Mouse (Mus musculus) small intestine, adult 2 months (tissue): ENCODE data around the gene Ifit2.

Experiments
- CTCF ChIP-seq: fragments of 200-500 bp; IDR thresholded peaks from 2 replicates; pipeline ENCODE4 v1.5.1; 2012; ENCODE audit warnings: low read depth, mild to moderate bottlenecking, control low read depth, inconsistent platforms, low read length, moderate library complexity, mixed read lengths; ENCODE audit not compliant: insufficient replicate concordance, insufficient read length; ENCODE audit errors: extremely low read depth
- POLR2A ChIP-seq: fragments of 200-500 bp; IDR thresholded peaks from 2 replicates; pipeline ENCODE4 v1.6.1; 2012; ENCODE audit warnings: low read depth, mild to moderate bottlenecking, control low read depth, inconsistent platforms, low read length, moderate library complexity

GRCm38 (mm10) chr19:34521361-34521760, 29.1 kb upstream of the Ifit2 start:
- no peak for TF ChIP-seq CTCF
- TF ChIP-seq POLR2A: no peak
